Mouse (Mus musculus) brain, embryonic 14.5 days (tissue): ENCODE results near the gene Papolb.

Source experiments
- CTCF ChIP-seq: fragments of 200-500 bp; IDR thresholded peaks from 2 replicates; pipeline ENCODE4 v1.5.1; 2012; ENCODE audit warnings: inconsistent platforms, mild to moderate bottlenecking, moderate library complexity, borderline replicate concordance; ENCODE audit not compliant: insufficient read depth, insufficient read length; ENCODE audit errors: extremely low read depth
- POLR2A ChIP-seq: fragments of 200-500 bp; IDR thresholded peaks from 2 replicates; pipeline ENCODE4 v1.6.1; 2012; ENCODE audit warnings: mild to moderate bottlenecking, inconsistent platforms, borderline replicate concordance; ENCODE audit not compliant: poor library complexity, insufficient read depth, insufficient read length, severe bottlenecking; ENCODE audit errors: extremely low read depth

DNA sequence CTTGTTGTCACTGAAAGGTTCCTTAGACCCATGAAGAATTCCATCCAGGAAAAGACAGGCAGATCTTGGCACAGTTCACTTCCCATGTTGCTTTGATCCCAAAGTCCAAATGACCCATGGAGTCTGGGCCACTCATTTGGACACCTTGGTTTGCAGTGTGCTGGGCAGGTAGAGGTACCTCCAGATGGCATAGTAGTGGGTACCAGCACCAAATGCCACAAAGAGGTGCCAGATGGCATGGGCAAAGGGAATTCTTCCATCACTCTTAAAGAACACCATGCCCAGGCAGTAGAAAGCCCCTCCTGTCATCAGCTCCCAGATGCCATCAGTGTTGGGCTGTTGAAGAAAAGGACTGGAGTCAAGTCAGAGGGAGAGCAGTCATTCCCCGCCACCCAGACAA lies 34.7 kb upstream of the Papolb start:
- TF ChIP-seq CTCF = no peak
- no peak for TF ChIP-seq POLR2A
